Mouse (Mus musculus): ENCODE data around the gene Cldn20. TPM values are rescaled to one million over a fixed set of nuclear protein-coding genes. Genes with fewer than 3 reads are reported as not detected.

Cldn20 gene
- total and polyA plus RNA-seq, 3 experiments = not detected

DNA sequence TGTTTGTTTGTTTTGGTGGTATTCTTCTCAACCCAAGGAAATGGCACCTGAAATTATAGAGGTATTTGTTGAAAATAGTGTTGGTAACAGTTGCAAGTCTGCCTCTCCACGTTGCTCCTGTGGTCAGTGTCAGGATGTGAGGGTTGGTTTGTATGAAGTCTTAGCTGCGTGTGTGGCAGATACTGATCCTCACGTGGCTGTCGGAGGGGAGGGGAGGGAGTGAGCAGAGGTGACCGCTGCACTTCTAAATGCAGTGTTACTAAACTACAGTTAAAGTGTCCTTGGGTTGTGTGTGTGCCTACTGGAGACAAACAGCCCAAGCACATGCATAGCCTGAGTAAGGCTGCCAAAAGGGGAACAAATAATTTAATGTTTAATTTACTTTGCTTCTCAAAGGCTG, 41.3 kb upstream of the Cldn20 start:
- ATAC-seq (ENCODE audit: extremely low read depth, insufficient number of reproducible peaks, low FRiP score, poor library complexity, severe bottlenecking) (no peak), DNase-seq (ENCODE audit: low spot score) (no peak)
- Histone ChIP-seq H3K4me1 (ENCODE audit: insufficient read depth, low read depth, low read length) (no peaks in the 10 kb centered on the region), H3K36me3 (replicated peaks) (no peaks in the 10 kb centered on the region), H3K9me3 (replicated peaks) (no peaks in the 10 kb centered on the region), H3K27me3 (ENCODE audit: insufficient read depth, low read length) (peaks cover 21% of the 10 kb centered on the region), H3K4me3 (ENCODE audit: low read depth, low read length) (no peak overlapping the region)
- no peak for TF ChIP-seq GATA1 (IDR thresholded peaks at IDR 0.05; ENCODE audit: borderline replicate concordance, low read length)
- TF ChIP-seq CTCF (IDR thresholded peaks at IDR 0.05; ENCODE audit: low read depth, low read length) = no peak
- no peak for TF ChIP-seq GATA2 (IDR thresholded peaks at IDR 0.05; ENCODE audit: borderline replicate concordance, low read depth, low read length)
- no peak for TF ChIP-seq POLR2AphosphoS5 (IDR thresholded peaks at IDR 0.05; ENCODE audit: insufficient replicate concordance, low read depth, low read length)
- no peak for TF ChIP-seq TAL1 (conservative IDR thresholded peaks at IDR 0.05; ENCODE audit: low read depth, low read length)

- Histone ChIP-seq H3K4me3 (ENCODE audit: low read depth, low read length) (no peak overlapping the region), H3K4me1 (ENCODE audit: insufficient read depth, low read depth, low read length) (no peaks in the 10 kb centered on the region), H3K9me3 (replicated peaks) (no peaks in the 10 kb centered on the region), H3K36me3 (replicated peaks) (no peaks in the 10 kb centered on the region), H3K27me3 (ENCODE audit: insufficient read depth, low read length) (peaks cover 18% of the 10 kb centered on the region)
- no peak for TF ChIP-seq POLR2AphosphoS5 (IDR thresholded peaks at IDR 0.05; ENCODE audit: insufficient replicate concordance, low read depth, low read length)
- TF ChIP-seq TAL1 (conservative IDR thresholded peaks at IDR 0.05; ENCODE audit: low read depth, low read length) = no peak
- TF ChIP-seq GATA1 (IDR thresholded peaks at IDR 0.05; ENCODE audit: borderline replicate concordance, low read length) = no peak
- TF ChIP-seq GATA2 (IDR thresholded peaks at IDR 0.05; ENCODE audit: borderline replicate concordance, low read depth, low read length) = no peak
- no peak for TF ChIP-seq CTCF (IDR thresholded peaks at IDR 0.05; ENCODE audit: low read depth, low read length)
- ATAC-seq (ENCODE audit: extremely low read depth, insufficient number of reproducible peaks, low FRiP score, poor library complexity, severe bottlenecking) (no peak), DNase-seq (ENCODE audit: low spot score) (no peak)
These were observed 40.7 kb upstream of the Cldn20 start for GRCm38 (mm10) chr17:3491667-3492066.

DNA sequence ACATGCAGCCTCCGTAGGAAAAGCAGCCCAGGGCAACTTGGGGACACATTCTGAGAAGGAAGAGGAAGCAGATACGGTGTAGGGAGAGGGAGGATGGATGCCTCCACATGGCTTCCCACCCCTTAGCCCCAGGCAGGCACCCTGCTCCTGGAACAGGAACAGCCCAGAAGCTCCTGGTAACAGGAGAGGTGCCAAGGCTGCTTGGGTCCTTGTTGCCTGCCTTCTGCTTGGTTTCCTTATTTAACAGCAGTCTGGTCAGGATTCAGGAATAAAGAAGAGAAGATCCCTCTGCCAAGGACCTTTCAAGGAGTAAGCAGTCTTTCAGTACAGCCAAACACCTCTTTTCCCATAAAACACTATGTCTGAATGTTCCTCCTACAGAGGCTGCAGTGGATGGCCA, 36.8 kb upstream of the Cldn20 start:
- Histone ChIP-seq H3K9me3 (replicated peaks) (no peaks in the 10 kb centered on the region), H3K4me1 (ENCODE audit: insufficient read depth, low read depth, low read length) (no peaks in the 10 kb centered on the region), H3K27me3 (ENCODE audit: insufficient read depth, low read length) (peaks cover 15% of the 10 kb centered on the region), H3K36me3 (replicated peaks) (no peaks in the 10 kb centered on the region), H3K4me3 (ENCODE audit: low read depth, low read length) (no peak overlapping the region)
- no peak for TF ChIP-seq POLR2AphosphoS5 (IDR thresholded peaks at IDR 0.05; ENCODE audit: insufficient replicate concordance, low read depth, low read length)
- TF ChIP-seq GATA1 (IDR thresholded peaks at IDR 0.05; ENCODE audit: borderline replicate concordance, low read length) = no peak
- TF ChIP-seq CTCF (IDR thresholded peaks at IDR 0.05; ENCODE audit: low read depth, low read length) = no peak
- no peak for TF ChIP-seq TAL1 (conservative IDR thresholded peaks at IDR 0.05; ENCODE audit: low read depth, low read length)
- TF ChIP-seq GATA2 (IDR thresholded peaks at IDR 0.05; ENCODE audit: borderline replicate concordance, low read depth, low read length) = no peak
- DNase-seq (ENCODE audit: low spot score) (no peak), ATAC-seq (ENCODE audit: extremely low read depth, insufficient number of reproducible peaks, low FRiP score, poor library complexity, severe bottlenecking) (no peak)

GRCm38 (mm10) chr17:3496080-3496479, 36.3 kb upstream of the Cldn20 start:
- Histone ChIP-seq H3K4me1 (ENCODE audit: insufficient read depth, low read depth, low read length) (no peaks in the 10 kb centered on the region), H3K9me3 (replicated peaks) (no peaks in the 10 kb centered on the region), H3K27me3 (ENCODE audit: insufficient read depth, low read length) (peaks cover 13% of the 10 kb centered on the region), H3K4me3 (ENCODE audit: low read depth, low read length) (no peak overlapping the region), H3K36me3 (replicated peaks) (no peaks in the 10 kb centered on the region)
- ATAC-seq (ENCODE audit: extremely low read depth, insufficient number of reproducible peaks, low FRiP score, poor library complexity, severe bottlenecking) = no peak
- no peak for TF ChIP-seq TAL1 (conservative IDR thresholded peaks at IDR 0.05; ENCODE audit: low read depth, low read length)
- TF ChIP-seq GATA1 (IDR thresholded peaks at IDR 0.05; ENCODE audit: borderline replicate concordance, low read length) = no peak
- no peak for TF ChIP-seq POLR2AphosphoS5 (IDR thresholded peaks at IDR 0.05; ENCODE audit: insufficient replicate concordance, low read depth, low read length)
- TF ChIP-seq CTCF (IDR thresholded peaks at IDR 0.05; ENCODE audit: low read depth, low read length) = no peak
- no peak for TF ChIP-seq GATA2 (IDR thresholded peaks at IDR 0.05; ENCODE audit: borderline replicate concordance, low read depth, low read length)
- DNase-seq (ENCODE audit: low spot score) = no peak

DNA sequence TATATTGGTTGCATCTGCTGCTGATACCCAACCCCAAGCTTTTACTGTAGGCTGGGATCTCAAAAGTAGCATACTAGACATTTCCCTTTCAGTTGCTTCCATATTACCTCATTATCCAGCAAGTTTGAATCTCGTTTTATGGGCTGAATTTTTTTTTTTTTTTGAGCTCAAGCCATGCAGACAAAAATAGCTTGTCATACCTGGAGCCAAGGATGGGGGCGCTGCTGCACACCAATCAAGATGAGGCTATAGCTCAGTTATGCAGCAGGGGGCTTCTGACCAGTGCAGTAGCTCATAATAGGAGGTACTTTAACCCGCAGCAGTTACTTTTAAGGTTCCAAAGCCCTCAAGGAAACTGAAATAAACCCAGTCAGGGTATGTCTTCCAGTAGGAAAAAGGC, 34.3 kb upstream of the Cldn20 start:
- Histone ChIP-seq H3K4me3 (ENCODE audit: low read depth, low read length) (no peak overlapping the region), H3K27me3 (ENCODE audit: insufficient read depth, low read length) (peaks cover 11% of the 10 kb centered on the region), H3K9me3 (replicated peaks) (no peaks in the 10 kb centered on the region), H3K36me3 (replicated peaks) (no peaks in the 10 kb centered on the region), H3K4me1 (ENCODE audit: insufficient read depth, low read depth, low read length) (no peaks in the 10 kb centered on the region)
- DNase-seq (ENCODE audit: low spot score) (no peak), ATAC-seq (ENCODE audit: extremely low read depth, insufficient number of reproducible peaks, low FRiP score, poor library complexity, severe bottlenecking) (no peak)
- TF ChIP-seq TAL1 (conservative IDR thresholded peaks at IDR 0.05; ENCODE audit: low read depth, low read length) (no peak), CTCF (IDR thresholded peaks at IDR 0.05; ENCODE audit: low read depth, low read length) (0 out of 2 replicates have a peak, but pooled peaks have one; percentile 29)

DNA sequence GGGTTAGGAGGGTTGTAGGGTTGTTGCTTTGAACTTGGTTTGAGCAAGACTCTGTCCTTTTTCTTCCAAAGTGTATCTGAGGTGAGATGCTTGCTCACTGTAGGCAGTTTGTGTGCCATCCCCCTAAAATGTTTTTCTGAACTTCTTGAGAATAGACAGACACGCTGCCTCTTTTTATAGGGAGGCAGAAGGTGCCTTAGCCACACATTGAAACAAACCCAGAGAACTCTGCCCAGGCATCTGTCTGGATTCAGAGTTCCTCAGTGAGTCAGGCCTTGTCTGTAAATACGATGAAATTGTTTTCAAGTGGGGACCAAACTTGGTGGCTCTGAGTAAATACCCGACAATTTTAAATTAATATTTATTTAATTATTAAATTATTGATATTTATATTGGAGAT, 33.8 kb upstream of the Cldn20 start:
- H3K27me3 ChIP-seq (ENCODE audit: insufficient read depth, low read length) = peaks cover 10% of the 10 kb centered on the region
- H3K4me3 ChIP-seq (ENCODE audit: low read depth, low read length) = no peak overlapping the region
- no peaks in the 10 kb centered on the region for H3K9me3 ChIP-seq (replicated peaks)
- no peaks in the 10 kb centered on the region for H3K4me1 ChIP-seq (ENCODE audit: insufficient read depth, low read depth, low read length)
- ATAC-seq (ENCODE audit: extremely low read depth, insufficient number of reproducible peaks, low FRiP score, poor library complexity, severe bottlenecking) (no peak), DNase-seq (ENCODE audit: low spot score) (no peak)
- TF ChIP-seq GATA2 (IDR thresholded peaks at IDR 0.05; ENCODE audit: borderline replicate concordance, low read depth, low read length) (no peak), TAL1 (conservative IDR thresholded peaks at IDR 0.05; ENCODE audit: low read depth, low read length) (no peak), POLR2AphosphoS5 (IDR thresholded peaks at IDR 0.05; ENCODE audit: insufficient replicate concordance, low read depth, low read length) (no peak), CTCF (IDR thresholded peaks at IDR 0.05; ENCODE audit: low read depth, low read length) (no peak), GATA1 (IDR thresholded peaks at IDR 0.05; ENCODE audit: borderline replicate concordance, low read length) (no peak)
- no peaks in the 10 kb centered on the region for H3K36me3 ChIP-seq (replicated peaks)

GRCm38 (mm10) chr17:3499468-3499867, 32.9 kb upstream of the Cldn20 start:
- Histone ChIP-seq H3K4me3 (ENCODE audit: low read depth, low read length) (no peak overlapping the region), H3K9me3 (replicated peaks) (no peaks in the 10 kb centered on the region), H3K27me3 (ENCODE audit: insufficient read depth, low read length) (peaks cover 16% of the 10 kb centered on the region), H3K4me1 (ENCODE audit: insufficient read depth, low read depth, low read length) (no peaks in the 10 kb centered on the region), H3K36me3 (replicated peaks) (no peaks in the 10 kb centered on the region)
- no peak for ATAC-seq (ENCODE audit: extremely low read depth, insufficient number of reproducible peaks, low FRiP score, poor library complexity, severe bottlenecking)
- TF ChIP-seq CTCF (IDR thresholded peaks at IDR 0.05; ENCODE audit: low read depth, low read length) (no peak), GATA2 (IDR thresholded peaks at IDR 0.05; ENCODE audit: borderline replicate concordance, low read depth, low read length) (no peak), POLR2AphosphoS5 (IDR thresholded peaks at IDR 0.05; ENCODE audit: insufficient replicate concordance, low read depth, low read length) (no peak), GATA1 (IDR thresholded peaks at IDR 0.05; ENCODE audit: borderline replicate concordance, low read length) (no peak), TAL1 (conservative IDR thresholded peaks at IDR 0.05; ENCODE audit: low read depth, low read length) (no peak)
- DNase-seq (ENCODE audit: low spot score) = no peak

All from G1E (cell line).